Mouse (Mus musculus): ENCODE data around the gene Rpl36al. TPM values are rescaled to one million over a fixed set of nuclear protein-coding genes. Genes with fewer than 3 reads are reported as not detected.
"Not testable (repeated sequence)": the region's sequence is repeated elsewhere in the genome, so short reads cannot be mapped to it uniquely, and the experiment has no call there.

The Rpl36al gene
- polyA plus RNA-seq, 1 experiment from 2014 or later: 435 TPM

GRCm38 (mm10) chr12:69166861-69167581 lies 16.9 kb downstream of the Rpl36al start:
- H3K27me3 ChIP-seq (ENCODE audit: control insufficient read depth, insufficient read depth, low read length); H3K36me3 ChIP-seq (ENCODE audit: control insufficient read depth, insufficient read depth); H3K27ac ChIP-seq (ENCODE audit: low read length); H3K9ac ChIP-seq (ENCODE audit: low read length); H3K9me3 ChIP-seq (replicated peaks; ENCODE audit: control insufficient read depth, low read length); H3K4me2 ChIP-seq (ENCODE audit: low read depth, low read length); ATAC-seq (replicated peaks; ENCODE audit: extremely low read depth, insufficient read depth, low FRiP score); H3K4me3 ChIP-seq (ENCODE audit: low read length): not testable (repeated sequence)
- peaks cover 14% of the 10 kb centered on the region for H3K4me1 ChIP-seq (ENCODE audit: control insufficient read depth, insufficient read depth, low read length)
- 73% methylated on average over 8 of the region's 8 CpGs for WGBS

DNA sequence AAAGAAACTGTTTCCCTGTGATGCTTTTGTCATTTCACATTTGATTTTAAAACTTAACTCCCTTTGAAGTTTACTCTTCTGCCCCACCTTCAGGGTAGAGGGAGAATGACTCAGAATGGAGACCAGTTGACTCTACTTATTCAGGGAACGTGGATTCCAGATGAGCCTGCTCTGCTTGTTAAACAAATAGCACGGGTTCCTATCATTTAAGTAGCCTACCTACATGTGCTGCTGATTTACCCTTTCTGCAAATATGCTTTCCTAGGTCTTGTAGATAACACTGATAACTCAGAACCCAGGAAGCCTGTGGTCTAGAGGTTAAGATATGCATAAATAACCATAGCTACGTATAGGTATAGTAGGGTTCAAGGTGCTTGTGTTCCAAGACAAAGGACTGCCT lies 19.0 kb downstream of the Rpl36al start:
- no peak overlapping the region for H3K4me2 ChIP-seq (ENCODE audit: low read depth, low read length)
- no peaks in the 10 kb centered on the region for H3K27me3 ChIP-seq (ENCODE audit: control insufficient read depth, insufficient read depth, low read length)
- no peaks in the 10 kb centered on the region for H3K36me3 ChIP-seq (ENCODE audit: control insufficient read depth, insufficient read depth)
- WGBS: 55% methylated on average over 3 of the region's 3 CpGs
- no peak overlapping the region for H3K27ac ChIP-seq (ENCODE audit: low read length)
- no peak overlapping the region for H3K4me3 ChIP-seq (ENCODE audit: low read length)
- no peak overlapping the region for H3K9ac ChIP-seq (ENCODE audit: low read length)
- no peak for ATAC-seq (replicated peaks; ENCODE audit: extremely low read depth, insufficient read depth, low FRiP score)
- no peaks in the 10 kb centered on the region for H3K9me3 ChIP-seq (replicated peaks; ENCODE audit: control insufficient read depth, low read length)
- peaks cover 12% of the 10 kb centered on the region for H3K4me1 ChIP-seq (ENCODE audit: control insufficient read depth, insufficient read depth, low read length)

GRCm38 (mm10) chr12:69163586-69163985 lies 20.3 kb downstream of the Rpl36al start:
- H3K27me3 ChIP-seq (ENCODE audit: control insufficient read depth, insufficient read depth, low read length); H3K9ac ChIP-seq (ENCODE audit: low read length); H3K4me1 ChIP-seq (ENCODE audit: control insufficient read depth, insufficient read depth, low read length); H3K36me3 ChIP-seq (ENCODE audit: control insufficient read depth, insufficient read depth); ATAC-seq (replicated peaks; ENCODE audit: extremely low read depth, insufficient read depth, low FRiP score); H3K4me3 ChIP-seq (ENCODE audit: low read length); H3K9me3 ChIP-seq (replicated peaks; ENCODE audit: control insufficient read depth, low read length); H3K27ac ChIP-seq (ENCODE audit: low read length); H3K4me2 ChIP-seq (ENCODE audit: low read depth, low read length): not testable (repeated sequence)
- WGBS: 81% methylated on average over 4 of the region's 4 CpGs

DNA sequence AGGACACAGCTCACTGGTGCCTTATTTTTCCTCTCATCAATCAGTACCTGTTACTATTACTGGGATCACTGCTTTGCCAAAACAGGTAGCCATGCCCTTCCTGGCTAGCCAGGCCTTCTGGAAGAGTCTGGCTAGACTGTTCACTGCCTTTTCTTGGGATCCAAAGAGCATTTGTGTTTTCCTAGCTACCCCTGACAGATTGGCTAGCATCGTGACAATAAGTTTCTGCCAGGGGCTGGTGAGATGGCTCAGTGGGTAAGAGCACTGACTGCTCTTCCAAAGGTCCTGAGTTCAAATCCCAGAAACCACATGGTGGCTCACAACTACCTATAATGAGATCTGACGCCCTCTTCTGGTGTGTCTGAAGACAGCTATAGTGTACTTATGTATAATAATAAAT lies 23.2 kb downstream of the Rpl36al start:
- not testable (repeated sequence) for H3K4me2 ChIP-seq (ENCODE audit: low read depth, low read length); ATAC-seq (replicated peaks; ENCODE audit: extremely low read depth, insufficient read depth, low FRiP score); H3K4me1 ChIP-seq (ENCODE audit: control insufficient read depth, insufficient read depth, low read length); H3K4me3 ChIP-seq (ENCODE audit: low read length); H3K27me3 ChIP-seq (ENCODE audit: control insufficient read depth, insufficient read depth, low read length); H3K27ac ChIP-seq (ENCODE audit: low read length); H3K9me3 ChIP-seq (replicated peaks; ENCODE audit: control insufficient read depth, low read length); H3K9ac ChIP-seq (ENCODE audit: low read length)
- WGBS: 90% methylated on average over 2 of the region's 2 CpGs
- H3K36me3 ChIP-seq (ENCODE audit: control insufficient read depth, insufficient read depth): peaks cover 16% of the 10 kb centered on the region

DNA sequence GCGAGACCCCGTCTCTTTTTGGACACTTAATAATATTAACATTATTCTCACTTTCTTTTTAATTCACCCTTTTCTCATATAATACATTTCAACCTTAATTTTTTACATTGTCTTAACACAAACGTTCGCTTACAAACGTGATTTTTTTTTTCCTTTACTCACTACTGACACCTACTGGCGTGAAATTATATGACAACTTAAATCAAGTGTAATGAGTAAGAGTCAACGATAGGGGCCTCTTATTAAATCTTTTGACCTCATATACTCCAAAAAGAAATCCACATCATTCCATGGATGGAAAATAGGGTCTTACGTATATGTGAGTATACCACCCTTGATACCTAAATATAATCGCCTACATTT lies 24.3 kb downstream of the Rpl36al start:
- Histone ChIP-seq H3K9me3 (replicated peaks; ENCODE audit: control insufficient read depth, low read length) (no peaks in the 10 kb centered on the region), H3K27ac (ENCODE audit: low read length) (peak overlapping the region; percentile 37; the same call in 1 of the 2 replicates), H3K9ac (ENCODE audit: low read length) (no peak overlapping the region), H3K4me2 (ENCODE audit: low read depth, low read length) (peak overlapping the region; percentile 39; the same call in 1 of the 2 replicates), H3K27me3 (ENCODE audit: control insufficient read depth, insufficient read depth, low read length) (no peaks in the 10 kb centered on the region), H3K4me3 (ENCODE audit: low read length) (peak overlapping the region; percentile 35), H3K4me1 (ENCODE audit: control insufficient read depth, insufficient read depth, low read length) (peaks cover 7% of the 10 kb centered on the region), H3K36me3 (ENCODE audit: control insufficient read depth, insufficient read depth) (peaks cover 16% of the 10 kb centered on the region)
- WGBS: 4% methylated on average over 9 of the region's 9 CpGs
- ATAC-seq (replicated peaks; ENCODE audit: extremely low read depth, insufficient read depth, low FRiP score): no peak

- H3K4me3 ChIP-seq (ENCODE audit: low read length): peak within 1 kb of the TSS; percentile 76
- H3K9me3 ChIP-seq (replicated peaks; ENCODE audit: control insufficient read depth, low read length); H3K4me1 ChIP-seq (ENCODE audit: control insufficient read depth, insufficient read depth, low read length); H3K27me3 ChIP-seq (ENCODE audit: control insufficient read depth, insufficient read depth, low read length): not testable (repeated sequence)
- ATAC-seq (replicated peaks; ENCODE audit: extremely low read depth, insufficient read depth, low FRiP score): peak; percentile 98
- peak within 1 kb of the TSS; percentile 69 for H3K4me2 ChIP-seq (ENCODE audit: low read depth, low read length)
- H3K9ac ChIP-seq (ENCODE audit: low read length): peak within 1 kb of the TSS; percentile 88
- H3K36me3 ChIP-seq (ENCODE audit: control insufficient read depth, insufficient read depth): peaks cover 16% of the 10 kb centered on the region
- under 1% methylated on average over 56 of the region's 68 CpGs for WGBS
- H3K27ac ChIP-seq (ENCODE audit: low read length): peak within 1 kb of the TSS; percentile 96
These were observed 24.9 kb downstream of the Rpl36al start, which contains the start of gene Rps29 for GRCm38 (mm10) chr12:69158765-69159577. Gene Rps29, minus strand, starts transcription at chr12:69159186.

- Histone ChIP-seq H3K27me3 (ENCODE audit: control insufficient read depth, insufficient read depth, low read length) (no peaks in the 10 kb centered on the region), H3K36me3 (ENCODE audit: control insufficient read depth, insufficient read depth) (peaks cover 16% of the 10 kb centered on the region), H3K27ac (ENCODE audit: low read length) (peak overlapping the region; percentile 96), H3K4me2 (ENCODE audit: low read depth, low read length) (peak overlapping the region; percentile 69), H3K4me3 (ENCODE audit: low read length) (peak overlapping the region; percentile 76), H3K4me1 (ENCODE audit: control insufficient read depth, insufficient read depth, low read length) (peaks cover 7% of the 10 kb centered on the region), H3K9ac (ENCODE audit: low read length) (peak overlapping the region; percentile 88), H3K9me3 (replicated peaks; ENCODE audit: control insufficient read depth, low read length) (no peaks in the 10 kb centered on the region)
- ATAC-seq (replicated peaks; ENCODE audit: extremely low read depth, insufficient read depth, low FRiP score): no peak; the same call in 1 of the 2 replicates
- WGBS: under 1% methylated on average over 19 of the region's 19 CpGs
These were observed 25.5 kb downstream of the Rpl36al start for GRCm38 (mm10) chr12:69158366-69158764.

GRCm38 (mm10) chr12:69157107-69157506 lies 26.8 kb downstream of the Rpl36al start:
- Histone ChIP-seq H3K27ac (ENCODE audit: low read length) (no peak overlapping the region), H3K4me2 (ENCODE audit: low read depth, low read length) (no peak overlapping the region), H3K9me3 (replicated peaks; ENCODE audit: control insufficient read depth, low read length) (no peaks in the 10 kb centered on the region), H3K9ac (ENCODE audit: low read length) (no peak overlapping the region), H3K4me3 (ENCODE audit: low read length) (no peak overlapping the region), H3K27me3 (ENCODE audit: control insufficient read depth, insufficient read depth, low read length) (no peaks in the 10 kb centered on the region), H3K4me1 (ENCODE audit: control insufficient read depth, insufficient read depth, low read length) (peaks cover 7% of the 10 kb centered on the region), H3K36me3 (ENCODE audit: control insufficient read depth, insufficient read depth) (peaks cover 16% of the 10 kb centered on the region)
- 95% methylated on average over 2 of the region's 2 CpGs for WGBS
- ATAC-seq (replicated peaks; ENCODE audit: extremely low read depth, insufficient read depth, low FRiP score): no peak

DNA sequence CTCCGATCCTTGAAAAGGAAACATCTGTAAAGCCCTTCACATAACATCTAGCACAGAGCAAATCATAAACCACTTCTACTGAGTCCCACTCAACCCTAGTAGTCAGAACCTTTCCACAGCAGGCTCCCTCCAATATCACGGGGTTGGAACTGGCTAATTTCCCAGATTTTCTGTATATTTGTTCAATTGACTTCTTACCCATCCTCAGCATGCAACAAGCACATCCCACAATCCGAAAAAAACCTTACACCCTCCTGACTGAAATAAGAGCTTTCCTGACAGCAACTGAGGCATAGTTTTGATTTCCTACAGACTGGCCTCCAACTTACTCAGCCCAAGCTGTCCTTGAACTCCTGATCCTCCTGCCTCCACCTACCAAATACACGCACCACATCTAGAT lies 27.4 kb downstream of the Rpl36al start:
- H3K27me3 ChIP-seq (ENCODE audit: control insufficient read depth, insufficient read depth, low read length): no peaks in the 10 kb centered on the region
- no peak for ATAC-seq (replicated peaks; ENCODE audit: extremely low read depth, insufficient read depth, low FRiP score)
- no peaks in the 10 kb centered on the region for H3K9me3 ChIP-seq (replicated peaks; ENCODE audit: control insufficient read depth, low read length)
- WGBS: 84% methylated on average over 4 of the region's 4 CpGs
- H3K4me1 ChIP-seq (ENCODE audit: control insufficient read depth, insufficient read depth, low read length): peaks cover 7% of the 10 kb centered on the region
- H3K4me3 ChIP-seq (ENCODE audit: low read length): no peak overlapping the region
- no peak overlapping the region for H3K4me2 ChIP-seq (ENCODE audit: low read depth, low read length)
- H3K9ac ChIP-seq (ENCODE audit: low read length): no peak overlapping the region
- no peak overlapping the region for H3K27ac ChIP-seq (ENCODE audit: low read length)
- H3K36me3 ChIP-seq (ENCODE audit: control insufficient read depth, insufficient read depth): peaks cover 16% of the 10 kb centered on the region
